Mouse (Mus musculus): Measurements from ENCODE around the gene Kcnj4.

Kcnj4 gene

DNA sequence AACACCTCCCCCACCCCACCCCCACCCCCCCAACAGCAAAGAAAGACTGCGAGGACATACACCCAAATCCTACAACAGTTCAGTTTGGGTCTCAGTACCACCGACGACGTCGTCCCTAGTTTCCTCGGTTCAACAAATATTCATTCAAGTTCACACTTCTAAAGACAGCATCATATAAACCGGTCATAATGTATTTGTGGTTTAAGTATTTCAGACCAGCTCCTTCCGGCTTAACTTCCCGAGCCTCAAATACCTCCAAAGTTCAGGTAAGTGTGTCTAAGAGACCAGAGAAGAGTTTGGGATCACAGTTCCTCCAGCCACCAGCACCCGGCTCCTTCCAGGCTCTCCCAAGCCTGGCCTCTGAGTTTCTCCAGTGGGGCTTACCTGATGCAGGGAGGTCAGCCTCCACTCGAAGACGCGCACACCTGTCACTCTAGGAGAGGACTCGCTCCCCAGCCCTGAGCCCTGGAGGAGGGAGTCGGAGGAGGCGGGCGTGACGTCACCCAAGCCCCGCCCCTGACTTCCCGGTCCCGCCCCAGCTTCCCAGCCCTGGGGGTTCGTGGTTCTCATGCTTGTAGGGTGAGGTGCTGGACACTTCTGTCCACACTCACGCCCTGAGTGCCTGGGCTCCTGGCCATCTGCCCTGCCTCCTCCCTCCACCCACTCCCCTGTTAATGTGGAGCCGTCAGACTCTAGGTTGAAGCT, 49.8 kb downstream of the Kcnj4 start, which contains the start of gene Csnk1e:
TSS of gene Csnk1e (minus strand) at position 461 of the 705 bp plus-strand sequence.
- DNase-seq: peak; percentile 85 to 91

DNA sequence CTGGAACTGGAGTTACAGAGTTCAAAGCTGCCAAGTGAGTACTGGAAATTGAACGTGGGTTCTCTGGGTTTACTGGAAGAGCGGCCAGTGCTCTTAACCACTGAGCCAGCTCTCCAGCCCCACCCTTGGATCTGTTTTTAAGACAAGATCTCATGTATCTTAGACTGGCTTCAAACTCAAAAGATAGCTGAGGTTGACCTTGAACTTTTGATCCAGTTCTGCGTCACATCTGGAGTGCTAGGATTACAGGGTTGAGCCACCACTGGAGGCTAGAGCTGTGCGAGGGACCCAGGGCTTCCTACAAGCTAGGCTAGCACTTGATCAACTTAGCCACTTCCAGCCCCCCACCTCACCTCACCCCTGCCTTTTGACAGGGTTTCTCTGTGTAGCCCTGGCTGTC, 51.2 kb downstream of the Kcnj4 start:
- DNase-seq: no peak

DNA sequence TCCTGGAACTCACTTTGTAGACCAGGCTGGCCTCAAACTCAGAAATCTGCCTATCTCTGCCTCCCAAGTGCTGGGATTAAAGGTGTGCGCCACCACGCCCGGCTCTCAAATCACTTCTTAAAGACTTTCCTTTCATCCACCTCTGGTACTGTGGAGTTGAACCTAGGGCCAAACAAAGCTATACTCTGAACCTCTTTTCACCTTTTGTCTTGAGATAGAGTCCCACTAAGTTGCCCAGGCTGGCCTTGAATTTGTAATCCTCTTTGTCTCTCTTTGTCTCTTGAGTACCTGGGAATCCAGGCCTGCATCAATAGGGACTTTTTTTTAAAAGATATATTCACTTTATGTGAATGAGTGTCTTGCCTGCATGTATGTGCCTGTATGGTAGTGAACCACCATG, 57.0 kb downstream of the Kcnj4 start:
- DNase-seq: no peak

- no peak for DNase-seq
Measured at GRCm38 (mm10) chr15:79445786-79446654, 59.0 kb downstream of the Kcnj4 start.

DNA sequence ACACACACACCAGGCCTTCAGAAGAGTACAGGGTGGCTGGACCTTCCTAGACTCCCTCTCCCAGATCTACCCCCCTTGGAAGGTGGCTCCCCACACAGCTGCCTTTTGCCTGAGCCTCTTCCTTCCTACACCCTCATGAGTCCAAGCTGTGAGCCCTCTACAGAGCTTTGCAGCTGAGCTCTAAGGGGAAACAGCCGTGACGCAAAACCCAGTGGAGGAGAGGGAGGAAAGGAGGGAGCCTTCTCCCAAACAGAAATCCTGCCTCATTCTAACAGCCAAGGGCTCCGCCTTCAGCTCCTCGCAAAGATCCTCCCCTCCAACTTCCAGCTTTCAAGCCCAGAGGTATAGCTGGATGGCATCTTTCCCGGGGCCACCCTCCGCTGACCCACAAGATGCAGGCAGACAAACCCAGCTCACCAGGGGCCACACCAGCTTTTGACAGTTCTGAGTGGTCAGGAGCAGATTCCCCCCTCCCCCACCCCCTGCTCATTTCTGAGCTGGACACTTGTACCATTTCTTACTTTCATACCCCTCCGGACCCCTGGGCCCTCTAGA, 61.1 kb downstream of the Kcnj4 start:
- no peak for DNase-seq

DNA sequence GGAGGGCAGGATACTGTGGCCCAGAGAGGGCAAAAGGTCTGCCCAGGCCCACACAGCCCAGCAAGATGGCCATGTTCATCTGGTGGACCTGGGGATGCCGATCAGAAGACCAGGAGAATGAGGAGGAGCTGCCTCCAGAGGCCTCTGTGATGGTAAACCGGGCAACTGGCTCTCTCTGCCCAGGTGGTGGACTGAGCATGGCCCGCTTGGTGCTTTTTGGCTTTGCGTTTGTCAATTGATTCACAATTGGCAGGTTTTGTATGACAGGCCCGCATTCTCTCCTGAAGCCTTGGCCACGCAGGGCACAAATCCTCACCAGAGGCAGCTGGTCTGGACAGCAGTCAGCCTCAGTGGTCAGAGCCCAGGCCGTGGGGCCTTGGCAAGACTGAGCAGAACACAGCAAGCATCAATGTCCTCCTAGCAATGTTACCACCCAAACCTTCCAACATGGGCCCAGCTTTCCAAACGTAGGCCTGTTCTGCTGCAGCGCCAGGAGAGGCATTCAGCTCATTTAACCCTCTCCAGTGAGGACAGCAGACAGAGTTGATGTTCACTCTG, 62.0 kb downstream of the Kcnj4 start:
- DNase-seq: no peak

- DNase-seq: no peak
Measured at GRCm38 (mm10) chr15:79442257-79442611, 62.8 kb downstream of the Kcnj4 start.

- DNase-seq: peak; percentile 83 to 87
Measured at GRCm38 (mm10) chr15:79441331-79442256, 63.4 kb downstream of the Kcnj4 start.

GRCm38 (mm10) chr15:79440651-79441330, 64.2 kb downstream of the Kcnj4 start:
- DNase-seq: no peak

GRCm38 (mm10) chr15:79440223-79440622, 64.8 kb downstream of the Kcnj4 start:
- DNase-seq: peak; percentile 73 to 78

DNA sequence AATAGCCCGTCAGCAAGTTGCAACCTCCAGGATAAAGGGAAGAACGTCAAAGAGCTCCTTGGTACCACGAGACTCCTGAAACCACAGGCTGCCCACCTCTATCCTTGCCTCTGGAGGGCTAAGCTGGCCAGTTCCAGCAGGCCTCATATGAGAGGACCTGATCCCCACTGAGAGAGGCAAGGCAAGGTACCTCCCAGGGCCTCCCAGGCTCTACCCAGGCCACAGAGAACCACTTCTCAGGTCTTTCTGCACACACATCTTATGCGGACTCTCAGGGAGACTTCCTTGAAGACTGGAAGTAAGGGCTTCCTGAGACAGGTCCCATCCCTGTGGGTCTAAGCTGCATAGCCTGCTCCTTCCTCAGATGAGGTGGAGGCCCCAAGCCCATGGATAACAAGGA, 65.7 kb downstream of the Kcnj4 start:
- no peak for DNase-seq

GRCm38 (mm10) chr15:79438816-79439215, 66.2 kb downstream of the Kcnj4 start:
- DNase-seq: no peak

- DNase-seq: no peak
Measured at GRCm38 (mm10) chr15:79438209-79438810, 66.7 kb downstream of the Kcnj4 start.

DNA sequence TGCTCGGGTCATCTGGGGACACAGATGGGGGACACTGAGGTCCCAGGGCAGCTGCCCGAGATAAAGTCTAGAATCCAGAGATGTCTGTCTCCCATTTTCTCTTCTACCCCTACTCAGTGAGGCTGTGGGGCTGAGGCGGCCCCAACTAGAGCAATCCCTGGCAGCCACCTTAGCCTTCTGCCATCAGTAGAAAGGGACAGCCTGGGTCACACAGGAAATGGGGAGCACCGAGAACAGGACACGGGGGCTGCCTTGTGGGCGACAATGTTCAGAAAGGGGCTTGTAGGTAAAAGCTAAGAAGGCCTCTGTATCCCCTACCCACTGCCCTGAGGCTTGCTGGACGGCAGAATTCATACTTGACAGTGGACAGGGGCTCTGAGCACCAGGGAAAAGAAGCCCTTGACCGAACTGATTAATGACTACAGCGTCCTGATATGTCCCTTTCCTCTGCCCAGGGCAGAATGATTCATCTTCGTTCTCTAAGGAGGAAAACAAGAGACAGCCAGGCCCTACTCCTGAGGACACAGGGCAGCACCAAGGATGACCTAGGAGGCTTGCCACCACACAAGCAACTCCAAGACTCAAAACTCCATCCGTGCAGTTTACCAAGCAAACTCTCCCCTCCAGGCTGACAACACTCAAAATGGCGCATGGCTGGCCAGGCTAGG, 67.4 kb downstream of the Kcnj4 start:
- no peak for DNase-seq

DNA sequence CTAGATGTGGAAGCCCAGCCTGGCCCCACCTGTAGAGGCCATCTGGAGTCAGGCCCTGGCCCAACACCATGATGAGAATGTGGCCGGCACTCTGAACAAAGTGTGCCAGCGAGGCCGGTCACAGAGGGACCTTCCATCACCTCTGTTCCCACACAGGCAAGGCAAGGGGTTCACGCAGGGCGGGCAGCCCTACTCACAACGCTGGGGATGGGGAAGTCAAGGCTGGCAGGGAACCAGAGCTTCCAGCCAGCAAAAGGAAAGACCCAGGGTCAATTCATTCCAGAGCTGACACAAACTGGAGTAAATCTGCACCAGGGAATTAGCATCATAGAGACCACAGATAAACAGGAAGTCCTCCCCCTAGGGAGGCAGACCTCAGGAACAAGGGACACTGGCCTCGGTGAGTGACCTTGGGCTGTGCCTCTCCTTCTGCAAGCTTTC, 68.5 kb downstream of the Kcnj4 start:
- DNase-seq: no peak

DNA sequence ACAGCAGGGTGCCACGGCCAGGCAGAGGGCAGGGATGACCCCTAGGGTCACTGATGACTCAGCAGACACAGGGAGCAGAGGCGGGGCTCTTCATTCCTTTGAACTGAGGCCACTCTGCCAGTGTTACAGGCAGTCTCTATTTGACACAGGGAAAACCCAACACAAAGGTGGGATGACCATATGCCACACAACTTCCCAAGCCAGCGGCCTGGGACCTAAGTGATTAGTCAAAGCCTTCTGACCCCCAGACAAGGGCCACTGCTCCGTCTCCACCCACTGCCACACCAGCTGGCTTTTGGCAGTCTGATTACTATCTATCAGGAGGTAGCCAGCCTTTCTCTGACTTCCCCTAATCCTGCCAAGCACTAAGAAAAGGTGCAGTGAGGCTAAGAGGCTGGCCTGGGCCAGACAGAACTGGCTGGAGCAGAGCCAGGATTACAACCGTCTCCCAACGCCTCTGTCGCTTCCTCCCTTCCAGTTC, 69.8 kb downstream of the Kcnj4 start:
- peak; percentile 44 to 65 for DNase-seq

Measured in lung, adult 18-20 months (tissue).